Mouse (Mus musculus) embryo, embryonic 10.5 days (tissue): ENCODE measurements at regions not wholly inside any gene's neighbourhood (a gene's known extent, or its start where the extent isn't known, plus 50 kb on each side); places are given as distances from the start of the nearest gene placed in this dataset.
A peak's percentile ranks its signal among the peaks of the same experiment; 100 is the strongest.

Experiments used
- DNase-seq: peaks from one replicate; pipeline ENCODE4 v3.0.0-alpha.2; 2015; ENCODE audit warnings: low spot score

GRCm38 (mm10) chr7:53482150-53482837, 1353.0 kb upstream of the Luzp2 start:
- no peak for DNase-seq

- DNase-seq, result peak; percentile 45
Measured at GRCm38 (mm10) chr7:53486126-53486525, 1349.2 kb upstream of the Luzp2 start.

- no peak for DNase-seq
Measured at GRCm38 (mm10) chr7:53522195-53522917, 1312.9 kb upstream of the Luzp2 start.
